Mouse (Mus musculus) retina, adult 2 months (tissue): ENCODE results near the gene Cd83.
A peak's percentile ranks its signal among the peaks of the same experiment; 100 is the strongest.

ENCODE experiments used
- DNase-seq: peaks from one replicate; pipeline ENCODE4 v3.0.0-alpha.2; 2012; ENCODE audit warnings: low read depth, low spot score

Cd83 gene

DNA sequence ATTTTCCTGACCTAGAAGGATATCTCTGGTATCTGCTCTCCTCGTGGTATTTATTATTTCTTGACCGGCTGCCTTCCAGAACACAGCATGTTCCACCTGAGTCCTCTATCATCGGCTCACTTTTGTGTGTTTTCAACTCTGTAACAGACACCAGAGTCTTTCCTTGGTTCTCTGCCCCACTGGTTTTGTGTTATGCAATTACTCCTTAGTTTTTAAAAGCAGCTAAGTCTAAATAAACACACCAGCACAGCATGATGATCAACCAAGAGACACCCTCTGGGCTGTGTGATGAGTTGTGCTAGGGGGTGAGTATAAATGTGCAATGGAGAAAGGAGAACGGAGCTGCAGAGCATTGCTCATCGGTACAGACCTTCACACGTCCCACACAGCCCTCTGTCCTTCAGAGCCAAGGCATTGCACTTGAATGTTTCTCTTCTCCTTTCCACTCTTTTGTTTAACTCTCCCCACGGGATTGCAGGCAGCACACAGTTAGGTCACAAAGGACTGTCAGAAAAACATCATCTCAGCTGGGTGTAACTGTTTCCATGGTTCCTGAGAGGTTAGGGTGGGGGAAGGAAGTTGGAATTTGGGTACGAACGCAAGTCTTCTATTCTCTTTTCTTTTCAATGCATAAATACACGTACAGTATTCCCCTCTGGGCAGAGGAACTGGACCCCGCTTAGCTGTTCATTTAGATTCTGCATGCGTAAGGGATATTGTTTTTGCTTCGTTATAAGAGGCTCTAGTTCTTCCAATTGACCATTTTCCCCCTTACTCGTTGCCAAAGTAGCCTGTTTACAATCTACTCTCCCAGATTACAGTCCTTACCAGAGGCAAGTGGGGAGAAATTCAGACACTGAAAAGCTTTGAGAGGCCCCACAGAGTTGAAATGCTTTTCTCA lies 22.0 kb downstream of the Cd83 start:
- no peak for DNase-seq

DNA sequence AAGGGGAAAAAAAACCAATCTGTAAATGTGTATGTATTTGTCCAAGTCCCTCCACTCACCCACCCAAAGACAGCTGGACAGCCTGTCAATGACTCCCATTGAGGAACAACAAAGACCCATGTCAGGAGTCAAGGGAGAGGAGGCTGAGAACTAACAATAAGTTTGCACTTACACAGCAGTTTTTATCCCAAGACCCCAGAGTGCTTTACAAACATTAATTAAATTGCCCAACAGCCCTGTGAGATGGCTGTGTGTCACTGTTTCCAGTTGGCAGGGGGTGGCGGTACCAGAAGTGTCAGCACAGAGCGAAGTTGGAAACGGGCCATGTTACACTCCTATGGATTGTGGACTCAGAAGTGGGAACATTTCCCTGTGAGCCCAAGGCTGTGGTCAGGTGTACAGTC lies 22.7 kb downstream of the Cd83 start:
- no peak for DNase-seq

DNA sequence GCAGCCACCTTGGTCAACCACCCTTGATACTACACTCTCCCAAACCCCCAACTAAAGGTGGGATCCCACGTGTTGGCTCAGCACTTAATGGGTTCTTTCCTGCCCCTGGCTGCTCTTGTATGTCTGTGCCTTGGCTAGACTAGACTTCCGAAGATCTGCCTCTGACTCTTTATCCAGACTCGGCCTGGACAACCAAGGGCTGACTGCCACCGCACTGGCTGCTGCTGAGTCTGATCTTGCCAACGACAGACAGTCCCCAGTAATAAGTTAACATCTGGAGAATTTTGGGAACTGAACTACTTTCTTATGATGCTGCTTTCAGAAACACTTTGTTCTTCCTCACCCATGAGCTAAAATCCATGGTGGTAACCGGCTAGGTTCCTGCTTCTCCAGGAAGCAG lies 26.0 kb downstream of the Cd83 start:
- no peak for DNase-seq

DNA sequence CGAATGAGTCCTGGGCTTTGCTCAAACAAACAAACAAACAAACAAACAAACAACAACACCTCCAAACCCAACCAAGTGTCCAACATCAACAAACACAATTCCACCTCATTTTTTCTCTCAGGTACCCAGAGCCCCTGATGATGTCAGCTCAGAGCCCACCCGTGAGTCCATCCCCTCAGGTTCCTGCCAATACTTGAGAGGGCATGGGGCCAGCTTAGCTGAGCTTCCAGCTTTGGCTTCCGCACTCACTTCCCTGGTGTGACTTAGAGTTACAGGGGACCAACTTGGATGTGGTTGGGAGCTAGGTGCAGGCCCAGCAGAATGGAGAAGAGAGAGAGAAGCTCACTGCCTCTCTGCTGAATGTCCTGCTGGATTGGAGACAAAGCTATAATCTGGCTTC lies 27.3 kb downstream of the Cd83 start:
- no peak for DNase-seq

DNA sequence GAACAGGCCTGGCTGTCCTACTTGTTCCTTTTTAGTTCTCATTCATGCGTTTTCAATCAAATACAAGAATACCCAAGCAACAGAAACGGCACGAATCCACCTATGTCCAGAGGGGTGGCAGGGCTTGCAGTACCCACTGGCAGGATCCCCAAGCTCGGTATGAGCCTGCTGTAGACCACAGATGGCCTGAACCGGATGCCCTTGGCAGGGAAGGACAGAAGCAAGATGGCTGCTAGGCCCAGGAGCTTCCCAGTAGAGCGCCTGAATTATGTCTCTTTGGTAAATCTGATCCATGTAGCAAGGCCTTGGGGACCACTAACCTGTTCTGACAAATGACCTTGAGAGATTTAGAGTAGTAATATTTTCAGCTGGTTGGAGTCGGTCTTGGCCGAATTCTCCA lies 28.9 kb downstream of the Cd83 start:
- DNase-seq, result no peak

DNA sequence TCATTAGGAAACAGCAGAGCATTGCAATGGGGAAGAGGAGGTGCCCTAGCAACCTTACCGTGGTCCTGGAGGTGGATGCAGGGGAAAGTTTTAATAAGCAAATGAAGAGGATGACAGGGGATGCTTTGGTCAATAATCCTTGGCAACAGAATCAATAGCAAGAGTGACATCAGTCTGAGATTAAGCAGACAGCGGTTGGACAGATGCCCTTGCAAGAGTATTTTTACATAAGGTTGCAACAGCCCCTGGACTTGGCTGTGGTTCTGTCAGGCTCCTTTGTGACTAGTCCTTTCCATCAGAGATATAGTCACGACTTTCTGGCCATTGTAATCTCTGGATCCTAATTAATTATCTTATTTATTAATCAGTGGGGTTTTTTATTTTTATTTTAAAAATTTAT lies 32.9 kb downstream of the Cd83 start:
- no peak for DNase-seq

DNA sequence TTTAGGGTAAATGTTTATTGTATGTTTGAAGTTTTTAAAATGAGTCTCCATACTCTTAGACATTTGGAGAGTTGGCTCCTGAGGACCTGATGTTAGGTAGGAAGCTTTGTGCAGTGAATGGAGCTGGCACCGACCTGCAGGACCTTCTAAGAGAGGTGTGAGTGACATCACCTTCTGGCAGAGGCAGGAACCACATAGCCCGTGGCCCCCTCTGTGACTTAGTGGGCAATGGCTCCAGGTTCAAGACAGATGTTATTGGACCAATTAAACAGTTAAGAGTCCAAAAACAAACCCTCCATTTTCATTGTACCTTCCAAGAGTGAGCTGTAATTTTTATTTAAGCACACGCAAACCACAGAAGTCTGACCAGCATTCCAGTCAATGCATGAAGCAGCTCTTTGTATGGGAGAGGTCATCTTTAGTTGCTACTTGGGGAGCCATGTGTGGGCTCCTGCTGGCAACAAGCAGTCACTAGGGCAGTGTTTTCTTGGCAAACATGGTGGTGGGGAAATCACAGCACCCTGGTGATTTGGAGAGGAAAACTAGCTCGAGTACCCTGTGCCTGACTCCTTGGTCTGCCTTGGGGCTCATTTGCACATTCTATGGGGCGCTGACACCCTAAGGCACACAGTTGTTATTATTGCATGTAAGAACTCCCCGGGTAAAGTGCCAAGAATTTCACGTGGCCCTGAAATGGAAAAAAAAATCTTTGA lies 33.9 kb downstream of the Cd83 start:
- no peak for DNase-seq

DNA sequence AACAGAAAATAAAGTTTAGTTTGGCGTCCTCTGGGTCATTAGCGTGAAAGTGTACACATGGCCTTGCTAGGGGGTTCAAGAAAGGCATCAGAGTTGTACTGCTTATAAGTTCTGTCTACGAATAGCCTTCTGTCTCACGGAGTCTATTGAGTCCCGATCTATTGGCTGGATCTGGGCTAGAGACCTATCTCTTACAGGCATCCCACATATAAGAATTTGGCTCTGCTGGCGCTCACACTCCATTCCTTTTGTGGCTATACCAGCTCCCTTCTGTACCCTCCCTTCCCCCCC lies 34.4 kb downstream of the Cd83 start:
- DNase-seq, result no peak

DNA sequence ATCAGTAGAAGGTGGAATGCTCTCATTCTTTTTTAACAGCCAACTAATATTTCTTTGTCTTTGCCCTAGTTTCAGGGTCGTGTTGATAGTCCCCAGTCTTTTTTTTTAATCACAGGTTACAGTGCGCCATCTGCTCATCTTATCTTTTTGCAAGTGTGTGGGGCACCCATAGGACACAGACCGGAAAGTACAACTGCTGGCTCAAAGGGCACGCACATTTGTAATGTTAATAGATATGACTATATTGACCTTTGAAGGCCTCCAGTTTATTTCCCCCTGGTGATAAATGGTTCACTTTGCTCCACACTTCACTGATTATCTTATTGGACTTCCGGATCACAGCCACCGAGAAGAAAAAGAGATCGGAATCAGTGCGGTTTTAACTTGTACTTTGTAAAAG lies 35.5 kb downstream of the Cd83 start:
- no peak for DNase-seq

DNA sequence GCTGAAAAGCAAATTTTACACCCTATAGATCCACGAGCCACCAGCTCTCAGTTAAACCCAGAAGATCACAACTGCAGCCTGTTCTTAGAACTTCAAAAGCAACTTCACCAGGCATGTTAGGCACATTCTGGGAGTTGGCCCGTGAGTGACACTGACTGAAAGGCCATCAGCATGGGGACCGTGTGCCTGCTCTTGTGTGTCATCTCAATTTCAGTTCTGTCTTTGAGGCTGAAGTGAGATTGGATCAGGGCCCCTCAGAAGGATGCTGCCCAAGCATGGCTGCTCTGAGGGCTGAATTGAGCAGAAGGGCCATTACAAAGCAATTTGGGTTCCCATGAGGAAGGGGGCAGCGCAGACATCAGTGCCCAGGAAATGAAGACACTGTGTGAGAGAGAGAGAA lies 37.7 kb downstream of the Cd83 start:
- DNase-seq, result no peak

DNA sequence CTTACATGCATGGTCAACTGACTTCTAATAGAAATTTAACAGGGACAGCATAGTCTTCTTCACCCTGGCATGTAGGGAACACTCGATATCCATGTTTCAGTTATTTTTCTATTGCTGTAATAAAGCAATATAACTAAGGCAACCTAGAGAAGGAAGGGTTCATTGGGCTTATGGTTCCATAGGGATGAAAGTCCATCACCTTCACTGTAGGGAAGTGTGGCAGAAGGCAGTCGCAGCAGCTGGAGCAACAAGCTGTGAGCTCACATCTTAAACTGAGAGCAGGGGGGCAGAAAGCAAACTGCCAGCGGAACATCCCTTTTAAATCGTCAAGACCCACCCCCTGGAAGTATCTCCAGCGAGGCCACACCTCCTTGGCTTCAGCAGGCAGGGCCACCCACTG lies 44.1 kb downstream of the Cd83 start:
- DNase-seq, result no peak

DNA sequence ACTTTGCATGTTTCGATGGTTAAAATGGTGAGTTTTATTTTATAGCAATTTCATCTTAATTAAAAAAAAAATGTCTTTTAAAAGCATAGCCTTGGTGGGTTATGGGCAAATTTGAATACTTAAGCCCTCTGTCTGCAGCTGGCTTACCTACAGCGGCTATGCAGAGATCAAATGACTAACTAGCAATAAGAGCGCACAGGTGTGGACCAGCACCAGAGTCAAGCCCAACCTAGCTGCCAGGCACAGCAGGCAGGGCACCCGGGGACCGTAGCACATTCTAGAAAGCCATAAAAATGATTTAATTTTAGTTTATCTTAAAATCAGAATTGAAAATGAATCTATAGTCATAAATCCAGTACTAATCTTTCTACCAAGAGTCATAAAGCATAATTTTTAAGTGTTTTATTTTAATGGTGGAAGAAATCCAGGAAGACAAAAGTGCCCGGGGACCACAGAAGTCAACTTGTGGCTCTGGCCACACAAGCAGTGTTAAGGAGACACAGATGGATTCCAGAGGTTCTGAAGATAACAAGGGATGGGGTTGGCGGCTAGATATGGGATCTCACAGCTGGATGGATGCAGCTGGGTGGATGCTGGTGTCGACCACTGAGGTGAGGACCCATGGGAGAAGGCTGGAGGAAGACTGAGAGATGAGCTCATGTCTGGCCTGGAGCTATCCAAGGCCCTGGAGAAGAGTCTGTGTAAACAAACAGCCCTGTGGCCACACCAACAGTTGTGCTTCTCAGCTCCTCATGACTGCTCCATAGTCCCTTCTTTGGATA lies 46.5 kb downstream of the Cd83 start:
- no peak for DNase-seq

DNA sequence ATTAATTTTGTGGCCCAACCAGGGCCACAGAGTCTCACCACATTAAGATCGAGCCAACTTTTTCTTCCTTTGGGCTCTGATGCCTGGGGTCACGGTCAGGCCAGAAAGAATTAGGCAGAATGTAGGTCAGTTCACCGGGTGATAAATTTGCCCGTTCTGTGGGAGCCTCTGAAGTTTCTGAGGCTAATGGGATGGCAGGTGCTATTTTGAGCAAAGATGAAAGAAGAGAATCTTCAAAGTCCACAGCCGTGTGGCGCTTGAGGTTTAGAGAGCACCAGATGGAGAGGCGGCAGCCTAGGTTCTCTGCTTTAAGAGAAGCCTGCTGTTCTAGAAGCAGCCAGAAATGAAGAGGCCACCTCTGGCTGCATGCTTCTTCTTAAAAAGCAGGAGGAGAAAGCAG lies 48.2 kb downstream of the Cd83 start:
- DNase-seq, result peak; percentile 1

DNA sequence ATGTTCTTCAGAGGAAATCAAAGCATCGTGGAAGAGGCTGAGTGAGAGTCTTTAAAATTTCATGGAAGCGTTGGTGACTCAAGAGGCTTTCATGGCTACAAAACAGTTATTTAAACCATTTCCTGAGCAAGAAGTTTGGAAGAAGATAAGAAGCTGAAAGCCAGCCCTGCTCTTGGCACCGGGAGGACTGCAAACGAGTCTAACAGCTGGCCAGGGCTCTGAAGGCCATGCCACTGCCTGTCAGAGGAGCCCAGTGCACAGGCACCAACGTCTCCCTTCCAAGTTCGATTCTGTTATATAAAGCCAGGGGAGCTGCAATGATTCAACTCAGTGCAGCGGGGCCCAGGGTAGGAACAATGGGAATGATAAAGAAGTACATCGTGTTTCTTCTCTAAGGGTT lies 51.8 kb downstream of the Cd83 start:
- no peak for DNase-seq

DNA sequence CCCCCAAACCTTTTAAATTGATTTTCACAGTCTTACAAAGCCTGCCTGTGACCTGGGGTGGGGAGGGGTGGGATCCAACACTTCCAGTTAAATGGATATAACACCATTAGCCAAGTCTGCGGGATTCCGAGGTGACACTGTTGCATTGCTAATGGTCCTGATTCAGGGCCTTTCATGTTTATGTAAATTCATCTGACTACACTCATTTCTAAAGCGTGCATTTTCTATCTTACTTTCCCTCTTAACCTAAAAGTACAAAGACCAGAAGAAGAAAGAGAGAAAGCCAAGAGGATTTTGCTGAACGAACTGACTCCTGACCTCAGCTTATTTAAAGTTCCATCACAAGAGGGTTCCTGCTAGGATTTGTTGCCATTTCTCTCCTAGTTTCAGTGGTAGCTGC lies 53.2 kb downstream of the Cd83 start:
- DNase-seq, result no peak

DNA sequence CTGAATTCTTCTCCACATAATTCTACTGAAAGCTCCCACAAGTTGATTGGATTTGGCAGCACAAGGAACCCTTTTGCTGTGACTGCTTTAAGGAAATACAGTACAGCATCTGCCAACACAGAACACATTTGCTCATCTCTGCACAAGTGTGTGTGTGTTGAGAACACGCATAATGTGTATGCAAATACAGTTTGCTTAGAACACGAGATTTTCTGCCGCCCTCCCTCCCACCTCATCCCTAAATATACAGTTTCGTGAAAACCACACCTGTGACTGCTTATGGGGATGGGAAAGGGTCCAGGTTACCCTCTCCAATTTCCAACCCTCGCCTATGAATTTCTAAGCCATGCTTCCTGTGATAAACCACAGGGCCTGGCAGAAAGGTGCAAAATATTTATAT lies 60.6 kb downstream of the Cd83 start:
- DNase-seq, result no peak

DNA sequence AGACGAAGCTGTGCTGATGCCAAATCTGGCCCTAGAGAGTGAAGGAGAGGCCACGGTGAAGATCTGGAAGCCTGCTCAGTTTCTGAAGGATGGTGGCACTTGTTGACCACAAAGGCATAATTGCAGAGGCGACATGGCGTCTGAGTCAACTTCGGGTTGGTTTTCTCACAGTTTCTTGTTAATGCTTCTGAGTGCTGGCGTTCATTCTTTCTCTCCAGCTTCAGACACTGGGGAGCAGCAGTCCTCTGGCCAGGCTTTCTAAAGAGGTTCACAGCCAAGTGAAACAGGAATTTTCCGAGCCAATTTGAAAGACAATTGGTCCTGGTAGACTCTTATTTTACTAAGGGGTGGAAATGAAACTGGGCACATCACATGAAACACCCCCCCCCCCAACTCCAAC lies 62.6 kb downstream of the Cd83 start:
- no peak for DNase-seq

DNA sequence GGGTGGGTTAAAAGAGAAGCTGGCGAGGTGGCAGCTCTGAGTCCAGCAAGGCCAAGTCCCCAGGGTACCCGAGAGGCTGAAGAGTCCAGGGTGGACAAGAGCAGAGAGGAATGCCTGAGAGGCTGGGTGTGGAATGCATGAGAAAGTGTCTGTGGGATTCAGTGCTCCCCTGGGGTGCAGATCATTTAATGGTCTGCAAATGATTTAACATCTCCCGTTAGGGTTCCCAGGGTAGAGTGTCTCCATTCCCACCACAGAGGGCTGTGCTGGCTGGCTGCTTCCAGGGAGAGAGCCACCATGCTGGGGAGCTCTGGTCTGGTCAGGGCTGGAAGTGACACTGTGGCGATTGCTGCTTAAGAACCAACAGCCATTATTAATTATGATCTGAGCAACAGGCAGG lies 65.2 kb downstream of the Cd83 start:
- no peak for DNase-seq

DNA sequence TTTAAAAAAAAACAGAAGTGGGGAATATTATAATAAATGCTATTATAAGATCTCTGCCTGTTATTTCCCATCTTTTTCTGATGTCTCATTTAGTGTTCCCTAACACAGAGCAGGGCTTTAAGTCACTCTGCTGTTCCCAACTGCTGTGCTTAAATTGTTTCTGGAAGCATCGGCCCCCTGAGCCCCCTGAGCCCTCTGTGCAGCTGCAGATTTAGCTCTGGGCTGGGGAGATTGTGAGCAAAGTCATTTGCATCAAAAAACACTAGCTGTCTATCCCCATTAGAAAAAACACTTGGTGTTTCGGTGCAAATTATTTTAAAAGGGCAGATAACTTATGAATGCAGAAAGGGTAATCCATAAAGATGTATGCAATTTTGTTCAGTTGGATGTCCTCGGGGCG lies 66.5 kb downstream of the Cd83 start:
- no peak for DNase-seq
